Mouse (Mus musculus): Measurements from ENCODE around the gene Pcbp4. TPM values are rescaled to one million over a fixed set of nuclear protein-coding genes. Genes with fewer than 3 reads are reported as not detected.

Pcbp4 gene
- total RNA-seq (2023) = 1.1 and 3.5 TPM in 2 replicates

DNA sequence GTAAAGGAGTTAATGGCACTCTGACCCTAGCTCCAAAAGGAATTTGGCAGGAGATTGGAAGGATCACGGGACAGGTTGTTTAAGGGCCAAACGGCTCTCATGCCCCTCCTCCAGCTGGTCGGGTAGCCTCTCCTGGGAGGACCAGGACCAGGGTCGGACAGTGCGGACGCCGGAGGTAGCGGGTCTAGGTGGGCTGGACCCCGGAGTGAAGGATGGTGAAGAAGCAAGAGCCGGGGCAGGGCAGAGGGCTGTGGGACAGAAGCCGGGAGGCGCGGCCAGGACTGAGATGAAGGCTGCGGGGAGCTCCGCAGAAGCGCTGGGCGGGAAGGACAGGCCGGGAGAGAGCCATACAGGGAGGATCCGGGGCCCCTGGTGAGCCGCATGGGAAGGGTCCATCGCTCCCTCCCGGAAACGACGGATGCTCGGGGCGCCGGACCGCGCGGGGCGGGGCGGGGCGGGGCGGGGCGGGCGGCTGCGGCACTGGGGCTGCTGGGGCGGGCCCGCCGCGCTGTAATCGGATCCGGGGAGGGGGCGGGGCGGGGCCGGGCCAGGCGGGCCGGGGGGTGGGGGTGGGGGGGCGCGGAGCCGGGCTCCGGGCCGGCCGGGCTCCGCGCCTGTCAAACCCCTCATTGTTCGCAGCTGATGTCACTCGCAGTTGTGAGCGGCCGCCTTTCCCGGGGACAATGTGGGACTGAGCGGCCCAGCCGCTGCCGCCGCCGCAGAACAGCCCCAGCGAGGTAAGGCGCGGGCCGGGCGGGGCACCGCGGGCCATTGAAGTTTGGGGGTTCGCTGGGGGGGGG is at the start of gene Pcbp4:
TSS of gene Pcbp4 (plus strand) at position 21 of the 800 bp plus-strand sequence.

DNA sequence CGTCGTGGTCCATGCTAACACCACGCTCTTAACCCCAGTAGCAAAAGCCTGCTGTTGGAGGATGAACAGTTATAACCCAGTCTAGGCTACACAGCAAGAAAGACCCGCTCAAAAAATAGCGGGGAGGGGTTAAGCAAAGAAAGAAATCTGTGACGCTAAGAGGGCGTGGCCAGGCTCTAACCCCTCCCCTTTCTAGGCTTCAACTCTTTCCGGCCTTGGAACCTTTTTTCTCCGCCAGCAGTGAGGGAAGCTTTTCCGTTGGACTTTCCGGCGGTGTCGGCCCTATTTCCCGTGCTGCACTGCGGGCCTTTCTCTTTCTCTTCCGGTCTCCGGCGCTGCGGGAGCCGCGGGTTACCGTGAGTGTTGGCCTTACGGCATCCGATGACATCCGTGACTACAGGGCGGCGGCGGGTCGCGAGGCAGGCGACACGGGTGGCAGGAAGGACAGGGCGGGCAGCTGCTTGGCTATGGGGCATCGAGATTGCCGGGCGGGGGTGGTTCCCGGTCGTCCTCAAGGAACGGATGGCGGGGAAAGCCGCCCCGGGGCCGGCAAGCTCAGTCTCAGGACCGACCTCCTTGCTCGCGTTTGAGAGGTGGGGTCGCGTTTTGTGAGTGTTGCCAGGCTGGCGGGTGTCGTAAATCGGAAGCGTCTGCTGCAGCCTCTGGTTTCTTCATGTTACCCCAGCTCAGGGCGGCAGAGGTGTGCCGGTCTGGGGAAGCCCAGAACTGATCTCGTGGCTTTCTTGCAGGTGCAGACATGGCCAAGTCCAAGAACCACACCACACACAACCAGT is 23.7 kb upstream of the Pcbp4 start, which contains the start of gene Rpl29:
TSS of gene Rpl29 (plus strand) at position 234 of the 794 bp plus-strand sequence.

DNA sequence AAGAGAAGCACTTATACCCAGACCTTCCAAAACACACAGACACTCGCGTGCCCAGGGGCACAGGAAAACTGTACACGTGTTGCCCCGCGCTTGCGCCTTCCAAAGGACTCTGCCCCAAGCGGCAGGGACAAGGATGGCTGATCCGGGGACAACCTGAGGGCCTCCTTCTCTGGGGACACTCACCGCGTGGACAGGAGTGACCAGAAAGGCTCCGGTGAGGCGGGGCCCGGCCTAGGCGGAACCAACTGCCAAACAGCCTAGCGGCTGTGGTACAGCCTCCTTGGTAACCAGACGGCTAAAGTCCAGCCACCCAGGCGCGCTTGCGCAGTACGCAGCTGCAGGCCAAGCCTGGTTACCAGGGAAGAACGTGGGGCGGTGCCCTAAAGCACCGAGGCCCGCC is 5.7 kb upstream of the Pcbp4 start, which contains the start of the genes Abhd14b and Abhd14a:
TSS of gene Abhd14b (plus strand) at position 112 of the 400 bp plus-strand sequence.
TSS of gene Abhd14a (minus strand) at position 331 of the 400 bp plus-strand sequence.

DNA sequence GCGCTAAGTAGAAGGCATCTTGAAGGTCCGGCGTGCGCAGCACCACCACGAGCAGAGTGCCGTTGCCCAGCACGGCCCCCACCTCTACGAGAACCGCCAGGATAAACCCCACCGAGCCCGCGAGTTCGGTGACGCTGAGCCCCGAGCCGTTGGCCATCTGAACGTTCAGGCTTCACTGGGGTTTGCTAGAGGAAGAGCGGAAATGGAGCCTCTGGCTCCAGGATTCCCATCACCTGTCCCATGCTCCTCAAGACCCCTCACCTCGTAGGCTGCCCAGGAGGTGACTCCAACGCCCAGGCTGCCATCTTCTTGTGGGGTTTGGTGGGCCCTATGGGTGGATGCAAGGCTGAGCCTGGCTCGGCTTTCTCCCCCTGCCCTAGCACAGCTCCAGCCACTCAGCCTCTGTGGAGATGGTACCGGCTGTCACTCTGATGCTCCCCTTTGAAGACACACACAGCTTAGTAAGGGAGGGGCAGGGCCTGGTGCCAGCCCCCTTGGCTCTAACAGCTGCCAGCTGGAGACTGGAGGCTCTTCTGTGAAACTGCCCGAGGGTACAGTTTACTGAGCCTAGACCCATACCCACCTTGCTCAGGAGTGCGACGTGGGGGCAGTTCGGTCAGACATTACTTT is 12.6 kb downstream of the Pcbp4 start, which contains the start of gene Gpr62:
TSS of gene Gpr62 (minus strand) at position 368 of the 630 bp plus-strand sequence.

DNA sequence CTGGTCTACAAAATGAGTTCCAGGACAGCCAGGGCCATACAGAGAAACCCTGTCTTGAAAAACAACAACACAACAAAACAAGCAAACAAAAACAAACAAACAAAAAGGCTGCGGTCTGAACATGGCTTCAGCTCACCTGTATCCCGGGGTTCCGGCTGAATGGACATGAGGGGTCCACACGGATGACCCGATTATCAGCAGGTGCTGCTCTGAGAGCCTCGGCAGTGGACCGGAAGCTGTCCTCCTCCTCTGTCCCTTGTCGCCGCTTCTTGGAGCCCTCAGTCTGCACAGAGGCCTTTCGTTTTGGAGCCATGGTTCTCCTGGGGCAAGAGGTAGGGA is 22.5 kb downstream of the Pcbp4 start, which contains the start of gene Rrp9:
TSS of gene Rrp9 (plus strand) at position 301 of the 339 bp plus-strand sequence.

DNA sequence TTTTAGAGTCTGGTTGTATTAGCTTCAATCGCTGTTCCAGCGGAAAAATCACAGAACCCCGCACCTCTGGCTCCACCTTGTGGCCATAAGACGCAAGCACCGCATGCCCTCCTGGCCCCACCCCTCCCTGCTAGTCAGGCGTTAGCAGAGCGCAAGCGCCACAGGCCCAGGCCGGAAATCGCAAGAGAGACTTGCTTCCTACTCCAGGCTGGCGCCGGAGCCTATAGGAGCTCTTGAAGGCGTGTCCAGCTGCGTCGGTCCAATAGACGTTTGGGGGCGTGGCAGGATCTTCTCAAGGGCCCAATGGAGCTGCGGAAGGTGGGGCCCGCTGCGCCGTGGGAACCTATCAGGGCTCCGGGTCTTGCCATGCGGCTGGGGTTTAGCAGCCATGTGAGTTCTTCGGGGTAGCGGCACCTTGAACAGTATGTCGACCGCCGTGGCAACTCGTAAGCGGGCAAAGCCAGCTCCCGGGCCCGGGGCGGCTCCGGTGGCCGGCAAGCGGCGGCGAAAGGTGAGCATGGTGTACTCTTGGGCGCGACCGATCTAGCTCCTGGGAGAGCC is 23.9 kb downstream of the Pcbp4 start, which contains the start of gene Parp3:
TSS of gene Parp3 (minus strand) at position 26 of the 561 bp plus-strand sequence.

DNA sequence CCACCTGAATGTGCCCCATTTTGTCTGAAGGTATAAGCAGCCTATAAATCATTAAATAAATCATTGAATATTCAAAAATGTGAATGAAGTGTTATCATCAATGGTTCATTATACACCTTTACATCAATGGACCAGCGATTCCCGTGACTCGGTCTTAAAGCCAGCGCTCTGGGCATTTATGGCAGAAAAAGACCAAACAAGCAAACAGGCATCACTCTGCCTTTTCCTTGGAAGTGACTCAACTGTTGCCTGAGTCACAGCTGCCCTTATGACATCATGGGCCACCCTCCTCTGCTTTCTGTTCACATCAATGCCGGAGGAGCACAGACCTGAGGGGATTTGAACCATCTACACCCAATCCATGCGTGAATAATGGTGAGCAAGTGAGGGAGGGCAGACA is 46.6 kb downstream of the Pcbp4 start, which contains the start of gene Iqcf1:
TSS of gene Iqcf1 (plus strand) at position 301 of the 400 bp plus-strand sequence.

Other genes starting within 250 kb of the Pcbp4 start
- gene Tlr9, start 230.7 kb upstream of the Pcbp4 start, total RNA-seq (2023) = 8.3 and 11.3 TPM in 2 replicates
- 172 and 178 TPM in 2 replicates for gene Alas1, start 204.6 kb upstream of the Pcbp4 start, total RNA-seq (2023)
- 11.9 and 16.4 TPM in 2 replicates for gene Poc1a, start 172.2 kb upstream of the Pcbp4 start, total RNA-seq (2023)
- gene Dusp7, start 84.7 kb upstream of the Pcbp4 start, total RNA-seq (2023) = 13.4 and 16.1 TPM in 2 replicates
- gene Rpl29, start 23.8 kb upstream of the Pcbp4 start, total RNA-seq (2023) = 169 and 281 TPM in 2 replicates
- 3.3 and 4.2 TPM in 2 replicates for gene Acy1, start 15.0 kb upstream of the Pcbp4 start, total RNA-seq (2023)
- 0.64 and 1.4 TPM in 2 replicates for gene Abhd14b, start 5.8 kb upstream of the Pcbp4 start, total RNA-seq (2023)
- gene Abhd14a, start 5.6 kb upstream of the Pcbp4 start, total RNA-seq (2023) = 0.44 and 2.3 TPM in 2 replicates
- gene Gpr62, start 12.6 kb downstream of the Pcbp4 start, total RNA-seq (2023) = not detected in 2 replicates
- 8.6 and 15.7 TPM in 2 replicates for gene Rrp9, start 22.7 kb downstream of the Pcbp4 start, total RNA-seq (2023)
- gene Parp3, start 23.7 kb downstream of the Pcbp4 start, total RNA-seq (2023) = 15.4 and 16.6 TPM in 2 replicates
- gene Iqcf1, start 46.7 kb downstream of the Pcbp4 start, total RNA-seq (2023) = not detected in 2 replicates
- gene Iqcf5, start 61.3 kb downstream of the Pcbp4 start, total RNA-seq (2023) = not detected in 2 replicates
- not detected in 2 replicates for gene Iqcf3, start 108.3 kb downstream of the Pcbp4 start, total RNA-seq (2023)
- not detected in 2 replicates for gene Iqcf4, start 117.7 kb downstream of the Pcbp4 start, total RNA-seq (2023)
- gene Iqcf6, start 173.3 kb downstream of the Pcbp4 start, total RNA-seq (2023) = not detected in 2 replicates
- not detected in 2 replicates for gene Grm2, start 202.8 kb downstream of the Pcbp4 start, total RNA-seq (2023)
- gene Tex264, start 232.6 kb downstream of the Pcbp4 start, total RNA-seq (2023) = 8.1 and 9.6 TPM in 2 replicates